Mouse (Mus musculus): ENCODE data around the gene Lrrc46. TPM values are rescaled to one million over a fixed set of nuclear protein-coding genes. Genes with fewer than 3 reads are reported as not detected.

The Lrrc46 gene
- total RNA-seq, 1 experiment from 2014 or later, result 0.47 TPM

GRCm38 (mm10) chr11:96984903-96985302 lies 56.3 kb downstream of the Lrrc46 start:
- ATAC-seq (ENCODE audit: extremely low read depth, insufficient number of reproducible peaks, low FRiP score, poor library complexity, severe bottlenecking), result no peak

Other genes with a start within 250 kb of the Lrrc46 start
- 48.5 and 53.8 TPM in 2 replicates for gene Nfe2l1, start 211.4 kb downstream of the Lrrc46 start, total RNA-seq (2017)
- not detected in 2 replicates for gene Copz2, start 191.5 kb downstream of the Lrrc46 start, total RNA-seq (2017)
- 22.6 and 29.6 TPM in 2 replicates for gene Cdk5rap3, start 124.9 kb downstream of the Lrrc46 start, total RNA-seq (2017)
- gene Prr15l, start 113.3 kb downstream of the Lrrc46 start, total RNA-seq (2017), result 0.23 and 0.61 TPM in 2 replicates
- 15.6 and 17.3 TPM in 2 replicates for gene Pnpo, start 97.4 kb downstream of the Lrrc46 start, total RNA-seq (2017)
- 9.3 and 9.8 TPM in 2 replicates for gene Sp2, start 58.4 kb downstream of the Lrrc46 start, total RNA-seq (2017)
- gene Sp6, start 28.0 kb downstream of the Lrrc46 start, total RNA-seq (2017), result 0.25 TPM in 1 of 2 replicates, not detected in the other
- 3.6 and 10.8 TPM in 2 replicates for gene Scrn2, start 11.5 kb downstream of the Lrrc46 start, total RNA-seq (2017)
- 15.9 and 23.8 TPM in 2 replicates for gene Mrpl10, start 153 bp upstream of the Lrrc46 start, total RNA-seq (2017)
- 20.9 and 22.7 TPM in 2 replicates for gene Osbpl7, start 9.2 kb upstream of the Lrrc46 start, total RNA-seq (2017)
- gene Tbx21, start 73.9 kb upstream of the Lrrc46 start, total RNA-seq (2017), result 1.3 and 1.4 TPM in 2 replicates
- 11.3 and 13.2 TPM in 2 replicates for gene Tbkbp1, start 110.1 kb upstream of the Lrrc46 start, total RNA-seq (2017)
- 149 and 179 TPM in 2 replicates for gene Kpnb1, start 146.5 kb upstream of the Lrrc46 start, total RNA-seq (2017)
- 51.1 and 52.1 TPM in 2 replicates for gene Npepps, start 239.2 kb upstream of the Lrrc46 start, total RNA-seq (2017)